Mouse (Mus musculus) kidney, adult 8-10 months (tissue): ENCODE measurements around the gene Oser1.
"Not testable (repeated sequence)": the region's sequence is repeated elsewhere in the genome, so short reads cannot be mapped to it uniquely, and the experiment has no call there.

Experiments used
- DNase-seq, 2 experiments: peaks; one replicate each; pipeline ENCODE4 v3.0.0; 2022

Oser1 gene

GRCm38 (mm10) chr2:163424597-163424996 is at the start of gene Oser1:
Oser1 (minus strand) TSS chr2:163424697.
- DNase-seq, result no peak

GRCm38 (mm10) chr2:163472466-163472851 is 48.0 kb upstream of the Oser1 start, which contains the start of gene Fitm2:
Fitm2 (minus strand) TSS chr2:163472629.
- peak; percentile 94 to 96 for DNase-seq

- DNase-seq, result peak; percentile 44 to 49
These were observed 47.4 kb upstream of the Oser1 start for GRCm38 (mm10) chr2:163471710-163472465.

GRCm38 (mm10) chr2:163471136-163471535 is 46.6 kb upstream of the Oser1 start:
- no peak for DNase-seq

GRCm38 (mm10) chr2:163469711-163470110 is 45.2 kb upstream of the Oser1 start:
- DNase-seq, result no peak

GRCm38 (mm10) chr2:163468866-163469265 is 44.4 kb upstream of the Oser1 start:
- DNase-seq, result no peak

- no peak for DNase-seq
These were observed 43.1 kb upstream of the Oser1 start for GRCm38 (mm10) chr2:163467585-163467984.

GRCm38 (mm10) chr2:163466771-163467170 is 42.3 kb upstream of the Oser1 start:
- no peak for DNase-seq

GRCm38 (mm10) chr2:163464562-163464961 is 40.1 kb upstream of the Oser1 start:
- DNase-seq, result no peak

GRCm38 (mm10) chr2:163463998-163464397 is 39.5 kb upstream of the Oser1 start:
- no peak for DNase-seq

GRCm38 (mm10) chr2:163463251-163463769 is 38.8 kb upstream of the Oser1 start:
- DNase-seq, result no peak

- no peak for DNase-seq
These were observed 38.3 kb upstream of the Oser1 start for GRCm38 (mm10) chr2:163462801-163463200.

- DNase-seq, result no peak
These were observed 37.9 kb upstream of the Oser1 start for GRCm38 (mm10) chr2:163462386-163462785.

GRCm38 (mm10) chr2:163461307-163461706 is 36.8 kb upstream of the Oser1 start:
- not testable (repeated sequence) for DNase-seq

- DNase-seq, result no peak
These were observed 36.1 kb upstream of the Oser1 start for GRCm38 (mm10) chr2:163460622-163461021.

GRCm38 (mm10) chr2:163459380-163459779 is 34.9 kb upstream of the Oser1 start:
- no peak for DNase-seq

- no peak for DNase-seq
These were observed 34.2 kb upstream of the Oser1 start for GRCm38 (mm10) chr2:163458539-163459265.

- DNase-seq, result no peak
These were observed 28.9 kb upstream of the Oser1 start for GRCm38 (mm10) chr2:163453378-163453777.

- DNase-seq, result no peak
These were observed 28.2 kb upstream of the Oser1 start for GRCm38 (mm10) chr2:163452738-163453137.

GRCm38 (mm10) chr2:163450668-163451295 is 26.3 kb upstream of the Oser1 start:
- DNase-seq, result no peak

GRCm38 (mm10) chr2:163449276-163449675 is 24.8 kb upstream of the Oser1 start:
- DNase-seq, result no peak

GRCm38 (mm10) chr2:163447375-163447774 is 22.9 kb upstream of the Oser1 start:
- no peak for DNase-seq

- DNase-seq, result no peak
These were observed 19.5 kb upstream of the Oser1 start for GRCm38 (mm10) chr2:163444017-163444416.
